Mouse (Mus musculus) intestine, embryonic 14.5 days (tissue): ENCODE data around the gene Stk32c. TPM values are rescaled to one million over a fixed set of nuclear protein-coding genes. Genes with fewer than 3 reads are reported as not detected.

Source experiments
- ATAC-seq: fragments of 200-750 bp; cut with Nextera tagmentation; replicated peaks from 2 replicates; pipeline ENCODE4 v1.8.0; 2017; ENCODE audit warnings: low read depth, moderate number of reproducible peaks, moderate TSS enrichment, moderate library complexity; ENCODE audit not compliant: low FRiP score, low TSS enrichment
- DNase-seq: peaks from one replicate; pipeline ENCODE4 v3.0.0-alpha.2; 2018; ENCODE audit warnings: low spot score
- H3K27ac ChIP-seq: fragments of 300-500 bp; sonication (generic); 2 replicates; pipeline ENCODE4 v1.5.1; 2014; ENCODE audit warnings: low read depth, mild to moderate bottlenecking, control low read depth
- H3K27me3 ChIP-seq: fragments of 300-500 bp; sonication (generic); replicated peaks from 2 replicates; pipeline ENCODE4 v1.6.1; 2014; ENCODE audit warnings: low read length, control low read depth; ENCODE audit not compliant: control insufficient read depth, insufficient read depth
- H3K36me3 ChIP-seq: fragments of 300-500 bp; sonication (generic); 2 replicates; pipeline ENCODE4 v1.6.1; 2014; ENCODE audit warnings: low read length, control low read depth; ENCODE audit not compliant: control insufficient read depth, insufficient read depth
- H3K4me1 ChIP-seq: fragments of 300-500 bp; sonication (generic); replicated peaks from 2 replicates; pipeline ENCODE4 v1.6.1; 2014; ENCODE audit warnings: low read length, control low read depth, mixed read lengths; ENCODE audit not compliant: control insufficient read depth, insufficient read depth
- H3K4me2 ChIP-seq: fragments of 300-500 bp; sonication (generic); 2 replicates; pipeline ENCODE4 v1.6.1; 2014; ENCODE audit warnings: low read length
- H3K4me3 ChIP-seq: fragments of 300-500 bp; sonication (generic); 2 replicates; pipeline ENCODE4 v1.5.1; 2014; ENCODE audit warnings: low read depth, low read length, control low read depth, mixed read lengths
- H3K9ac ChIP-seq: fragments of 300-500 bp; sonication (generic); 2 replicates; pipeline ENCODE4 v1.6.1; 2014; ENCODE audit warnings: mild to moderate bottlenecking, low read length
- H3K9me3 ChIP-seq: fragments of 300-500 bp; sonication (generic); 2 replicates; pipeline ENCODE4 v1.6.1; 2016; ENCODE audit warnings: low read length, control low read depth; ENCODE audit not compliant: control insufficient read depth
- WGBS: fragments of 180-500 bp; shearing (Covaris S2); extraction: QIAGEN DNeasy Blood & Tissue Kit; methylation state at CpG from one replicate; pipeline ENCODE4 v1.1.7; 2014; 5-methylcytosine and 5-hydroxymethylcytosine counted together
- polyA plus RNA-seq: library from polyadenylated mRNA; unstranded; fragments of >200 nt; fragmentation: Nextera tagmentation; extraction: Ambion mirVana; gene quantifications from 2 replicates; pipeline ENCODE4 v1.2.1, GENCODE M21; 2014

Gene Stk32c
- polyA plus RNA-seq, 1 experiment from 2014 or later = 0.15 TPM

DNA sequence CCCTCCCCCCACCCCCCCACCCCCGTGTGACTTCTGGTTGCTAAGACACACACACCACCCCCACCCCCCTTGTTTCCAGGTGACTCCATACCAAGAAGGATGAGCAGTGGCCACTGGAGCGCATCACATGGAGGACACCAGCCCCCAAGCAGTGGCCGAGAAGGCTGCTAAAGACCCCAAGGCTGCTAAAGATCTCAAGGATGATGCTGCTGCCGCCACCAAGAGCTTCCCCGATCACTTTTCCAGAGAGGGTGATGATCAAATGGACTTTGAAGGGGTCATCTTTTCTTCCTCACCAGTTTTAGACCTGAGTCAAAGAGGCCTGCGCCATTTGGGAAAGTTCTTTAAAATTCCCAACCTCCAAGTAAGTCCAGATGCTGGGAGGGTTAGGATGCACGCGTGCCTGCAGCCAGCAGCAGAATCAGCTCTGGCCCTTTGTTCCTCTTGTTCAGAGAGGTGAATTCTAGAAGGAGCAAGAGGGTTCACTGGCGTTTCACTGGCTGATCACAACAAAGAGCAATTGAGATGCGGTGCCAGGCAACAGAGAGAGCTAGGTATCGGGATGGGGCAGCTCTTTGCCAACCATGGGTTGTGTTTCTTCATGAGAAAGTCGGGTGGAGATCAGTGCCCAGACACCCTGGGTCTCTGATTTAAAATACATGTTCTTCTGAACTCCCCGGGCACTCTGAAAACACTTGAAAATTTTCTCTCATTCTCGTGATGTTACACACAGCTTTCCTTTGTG is 1.7 kb upstream of the Stk32c start:
- Histone ChIP-seq H3K4me2 (no peak overlapping the region), H3K36me3 (no peaks in the 10 kb centered on the region), H3K27me3 (no peaks in the 10 kb centered on the region), H3K9me3 (no peaks in the 10 kb centered on the region), H3K9ac (no peak overlapping the region), H3K27ac (no peak overlapping the region), H3K4me1 (peaks cover 10% of the 10 kb centered on the region), H3K4me3 (no peak overlapping the region)
- DNase-seq (peak; percentile 32), ATAC-seq (no peak)
- 79% methylated on average over 14 of the region's 14 CpGs for WGBS

DNA sequence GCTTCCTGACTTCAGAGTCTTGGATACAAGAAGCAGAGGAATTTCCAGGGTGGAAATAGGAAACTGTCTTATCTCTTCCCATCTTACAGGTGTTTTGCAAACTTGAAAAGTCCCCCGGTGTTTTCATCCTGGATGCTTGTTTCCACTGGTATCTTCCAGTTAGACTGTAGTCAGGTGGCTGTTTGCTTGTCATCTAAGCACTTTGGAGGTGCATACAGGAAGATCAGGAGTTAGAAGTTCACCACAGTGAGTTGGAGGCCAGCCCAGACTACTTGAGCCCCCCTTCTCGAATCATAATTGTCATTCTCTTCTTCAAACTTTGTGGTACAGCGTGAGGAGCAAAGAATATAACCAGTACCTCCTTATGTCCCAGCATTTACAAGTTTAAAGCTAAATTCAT is 1.1 kb upstream of the Stk32c start:
- Histone ChIP-seq H3K4me2 (no peak overlapping the region), H3K9ac (no peak overlapping the region), H3K27me3 (no peaks in the 10 kb centered on the region), H3K9me3 (no peaks in the 10 kb centered on the region), H3K4me3 (no peak overlapping the region), H3K27ac (no peak overlapping the region), H3K36me3 (no peaks in the 10 kb centered on the region), H3K4me1 (peaks cover 10% of the 10 kb centered on the region)
- peak; percentile 1 for DNase-seq
- no peak for ATAC-seq
- 77% methylated on average over 3 of the region's 3 CpGs for WGBS

DNA sequence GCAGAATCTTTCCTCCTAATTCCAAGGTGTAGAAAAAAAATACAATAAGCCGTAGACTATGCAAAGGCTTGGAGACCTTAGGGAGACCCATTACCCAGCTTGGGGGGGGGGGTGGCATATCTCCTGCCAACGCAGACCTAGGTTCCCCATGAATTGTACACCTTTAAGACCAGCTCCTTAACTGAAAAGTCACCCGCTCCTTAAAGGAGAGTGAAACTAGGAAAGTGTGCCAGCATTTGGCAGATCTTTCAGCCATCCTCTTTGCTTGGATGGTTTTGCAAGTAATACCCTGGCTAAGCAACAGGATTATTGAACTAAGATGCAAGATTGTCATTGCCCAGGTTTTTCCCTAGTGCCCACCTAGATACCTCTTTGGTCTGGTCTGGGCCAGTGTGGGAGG is 644 bp upstream of the Stk32c start:
- ATAC-seq (no peak), DNase-seq (peak; percentile 46)
- no peaks in the 10 kb centered on the region for H3K27me3 ChIP-seq
- WGBS = 78% methylated on average over 3 of the region's 3 CpGs
- H3K9me3 ChIP-seq = no peaks in the 10 kb centered on the region
- H3K27ac ChIP-seq = 0 out of 2 replicates have a peak overlapping the region, but pooled peaks have one; percentile 29
- H3K9ac ChIP-seq = peak overlapping the region; percentile 49
- peak overlapping the region; percentile 53 for H3K4me3 ChIP-seq
- H3K4me2 ChIP-seq = peak overlapping the region; percentile 71
- H3K36me3 ChIP-seq = no peaks in the 10 kb centered on the region
- H3K4me1 ChIP-seq = peaks cover 10% of the 10 kb centered on the region

DNA sequence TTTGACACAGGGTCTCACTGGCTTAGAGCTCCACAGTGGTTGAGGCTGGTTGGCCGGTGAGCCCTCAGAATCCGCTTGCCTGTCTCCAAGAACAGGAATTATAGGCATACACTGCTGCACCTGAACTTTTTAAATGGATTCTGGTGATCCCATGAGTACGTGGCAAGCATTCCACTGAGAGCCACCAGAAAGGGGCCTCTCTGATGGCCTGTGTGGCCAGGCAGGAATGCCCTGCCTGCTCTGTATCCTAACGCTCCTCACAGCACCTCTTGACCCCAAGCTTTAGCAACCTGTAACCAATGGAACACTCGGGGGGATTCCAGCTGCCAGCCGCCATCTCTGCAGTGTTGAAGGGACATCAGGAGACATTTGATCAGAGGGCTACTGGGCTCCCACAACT is 1.3 kb downstream of the Stk32c start:
- H3K27me3 ChIP-seq = no peaks in the 10 kb centered on the region
- H3K4me3 ChIP-seq = no peak overlapping the region
- WGBS = 79% methylated on average over 6 of the region's 6 CpGs
- H3K36me3 ChIP-seq = no peaks in the 10 kb centered on the region
- no peaks in the 10 kb centered on the region for H3K9me3 ChIP-seq
- no peak overlapping the region for H3K9ac ChIP-seq
- peaks cover 10% of the 10 kb centered on the region for H3K4me1 ChIP-seq
- no peak overlapping the region for H3K4me2 ChIP-seq
- peak; percentile 47 for DNase-seq
- H3K27ac ChIP-seq = no peak overlapping the region
- no peak for ATAC-seq

DNA sequence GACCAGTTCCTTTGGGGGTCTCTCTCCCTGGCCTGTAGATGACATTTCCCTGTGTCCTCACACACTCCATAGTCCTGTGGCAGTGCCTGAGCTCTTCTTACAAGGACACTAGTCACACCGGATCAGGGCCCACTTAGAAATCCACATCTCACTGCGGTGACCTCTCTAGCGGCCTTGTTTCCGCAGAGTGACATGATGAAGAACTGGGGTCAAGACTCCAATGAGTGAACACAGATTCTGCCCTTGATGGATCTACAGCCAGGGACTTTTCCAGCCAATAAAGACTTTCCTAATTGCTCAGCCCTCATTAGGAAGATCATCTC is 4.4 kb downstream of the Stk32c start:
- Histone ChIP-seq H3K4me1 (peaks cover 8% of the 10 kb centered on the region), H3K27me3 (no peaks in the 10 kb centered on the region), H3K9me3 (no peaks in the 10 kb centered on the region), H3K4me2 (no peak overlapping the region), H3K9ac (no peak overlapping the region), H3K27ac (no peak overlapping the region), H3K36me3 (no peaks in the 10 kb centered on the region), H3K4me3 (no peak overlapping the region)
- WGBS = 71% methylated on average over 4 of the region's 4 CpGs
- ATAC-seq = no peak
- DNase-seq = peak; percentile 31

DNA sequence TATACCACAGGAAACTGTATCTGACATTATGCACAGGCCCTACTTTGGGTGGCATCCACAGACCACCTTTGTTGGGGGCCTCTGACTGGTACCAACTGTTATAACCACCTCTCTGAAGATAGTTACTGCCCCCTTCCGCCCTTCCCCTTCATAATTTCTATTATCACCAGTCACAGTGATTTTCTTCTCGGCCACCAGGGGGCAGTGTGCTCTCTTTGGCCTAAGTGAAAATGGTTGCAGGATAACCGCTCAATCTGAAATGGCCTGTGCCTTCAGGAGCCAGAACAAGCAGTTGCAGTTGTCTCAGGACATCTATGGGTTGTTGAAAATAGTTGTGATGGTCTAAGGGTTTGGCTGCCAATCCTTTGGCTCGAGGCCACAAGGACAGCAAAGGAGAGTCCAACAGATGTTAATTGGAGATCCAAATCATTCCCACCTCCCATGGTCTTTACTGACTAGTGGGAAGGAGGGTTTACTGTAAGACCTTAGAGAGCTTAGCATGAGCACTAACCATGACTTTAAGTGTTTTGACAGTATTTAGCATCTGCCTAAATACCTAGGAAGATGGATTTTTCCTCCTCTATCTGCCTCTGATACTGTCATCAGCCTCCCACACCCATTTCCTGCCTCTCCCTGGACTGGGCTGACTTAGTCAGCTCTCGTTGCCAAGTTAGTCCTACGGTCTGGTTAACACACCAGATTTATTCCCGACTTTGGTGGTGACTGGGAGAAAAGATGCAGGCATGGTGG is 4.9 kb downstream of the Stk32c start:
- no peaks in the 10 kb centered on the region for H3K36me3 ChIP-seq
- H3K9ac ChIP-seq = no peak overlapping the region
- peaks cover 6% of the 10 kb centered on the region for H3K4me1 ChIP-seq
- H3K4me3 ChIP-seq = no peak overlapping the region
- 21% methylated on average over 7 of the region's 7 CpGs for WGBS
- no peak overlapping the region for H3K4me2 ChIP-seq
- no peak overlapping the region for H3K27ac ChIP-seq
- ATAC-seq (no peak), DNase-seq (peak; percentile 70)
- H3K27me3 ChIP-seq = no peaks in the 10 kb centered on the region
- H3K9me3 ChIP-seq = no peaks in the 10 kb centered on the region

DNA sequence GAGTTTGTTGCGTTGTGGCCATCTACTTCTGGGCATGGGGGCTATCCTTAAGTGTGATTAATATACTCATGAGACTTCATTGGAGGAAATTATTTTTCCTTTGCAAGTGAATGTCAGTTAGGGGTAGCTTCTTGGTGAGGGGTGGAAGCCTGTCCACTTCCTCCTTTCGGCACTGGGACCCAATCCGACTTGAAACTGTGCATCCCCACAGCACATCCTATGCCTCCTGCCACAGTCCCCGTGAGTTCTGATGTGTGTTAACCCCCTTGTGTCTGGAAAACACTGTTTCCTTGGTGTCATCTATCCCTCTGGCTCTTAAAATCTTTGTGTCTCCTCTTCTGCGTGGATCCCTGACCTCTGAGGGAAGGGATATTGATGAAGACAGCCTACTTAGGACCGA is 11.9 kb downstream of the Stk32c start:
- DNase-seq (peak; percentile 28), ATAC-seq (no peak)
- no peaks in the 10 kb centered on the region for H3K36me3 ChIP-seq
- H3K27me3 ChIP-seq = no peaks in the 10 kb centered on the region
- 56% methylated on average over 6 of the region's 6 CpGs for WGBS
- no peaks in the 10 kb centered on the region for H3K9me3 ChIP-seq
- H3K9ac ChIP-seq = no peak overlapping the region
- no peak overlapping the region for H3K4me2 ChIP-seq
- no peak overlapping the region for H3K27ac ChIP-seq
- H3K4me3 ChIP-seq = no peak overlapping the region
- H3K4me1 ChIP-seq = no peaks in the 10 kb centered on the region

DNA sequence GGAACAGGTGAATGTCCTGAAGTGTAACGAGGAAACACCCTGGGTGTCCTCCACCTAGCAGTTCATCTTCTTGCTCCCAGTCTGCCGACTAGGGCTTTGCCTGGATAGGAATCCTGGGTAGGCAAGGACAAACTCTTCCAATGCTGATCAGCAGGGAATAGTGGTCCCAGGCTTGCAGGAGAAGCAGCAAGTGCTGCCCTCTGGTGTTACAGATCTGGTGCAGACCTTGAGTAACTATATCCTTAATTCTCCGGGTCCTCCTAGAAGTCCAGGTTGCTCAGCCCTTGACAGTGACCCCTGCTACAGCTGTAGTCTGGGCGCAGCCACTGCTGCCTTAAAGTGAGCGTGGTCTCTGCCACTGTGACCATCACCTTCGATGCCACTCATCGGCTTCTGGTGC is 13.0 kb downstream of the Stk32c start:
- no peaks in the 10 kb centered on the region for H3K4me1 ChIP-seq
- peak; percentile 58; the same call in 1 of the 2 replicates for ATAC-seq
- 34% methylated on average over 7 of the region's 7 CpGs for WGBS

DNA sequence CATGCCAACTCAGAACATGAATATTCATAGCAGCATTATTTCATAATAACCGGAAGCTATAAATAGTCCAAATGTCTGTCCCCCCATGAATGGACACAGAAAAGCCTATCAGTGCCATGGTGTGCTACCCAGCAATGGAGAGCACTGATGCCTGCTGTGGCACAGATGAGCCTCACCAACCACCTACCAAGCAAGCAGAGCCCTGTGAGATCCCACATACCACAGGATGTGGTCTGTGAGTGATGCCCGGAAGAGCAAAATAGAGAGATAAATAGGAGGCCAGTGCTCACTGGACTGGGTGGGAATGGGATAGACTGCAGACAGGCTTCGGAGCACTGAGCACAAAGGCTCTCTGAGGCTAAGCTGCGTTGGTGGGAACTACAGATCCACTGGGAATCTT is 16.1 kb downstream of the Stk32c start:
- 73% methylated on average over 4 of the region's 4 CpGs for WGBS
- peak; percentile 38 for DNase-seq

More for the DNA sequence above, 13.0 kb downstream of the Stk32c start:
- Histone ChIP-seq H3K27ac (no peak overlapping the region), H3K36me3 (no peaks in the 10 kb centered on the region), H3K4me3 (no peak overlapping the region), H3K4me2 (no peak overlapping the region), H3K9ac (no peak overlapping the region), H3K27me3 (no peaks in the 10 kb centered on the region), H3K9me3 (no peaks in the 10 kb centered on the region)
- DNase-seq = peak; percentile 74

More for the DNA sequence above, 16.1 kb downstream of the Stk32c start:
- H3K36me3 ChIP-seq = no peaks in the 10 kb centered on the region
- H3K4me2 ChIP-seq = no peak overlapping the region
- no peaks in the 10 kb centered on the region for H3K27me3 ChIP-seq
- H3K9ac ChIP-seq = no peak overlapping the region
- no peaks in the 10 kb centered on the region for H3K4me1 ChIP-seq
- H3K27ac ChIP-seq = no peak overlapping the region
- ATAC-seq = no peak
- no peak overlapping the region for H3K4me3 ChIP-seq
- H3K9me3 ChIP-seq = no peaks in the 10 kb centered on the region
